In genomic region chr2:71160307-71160861, GRCm38 (mm10) we compare ENCODE assay signal across 10 mouse cellular contexts. TPM values are rescaled to one million over a fixed set of nuclear protein-coding genes. Genes with fewer than 3 reads are reported as not detected.
DNase-seq lines count a peak whose midpoint lies in the region; ATAC-seq and TF ChIP-seq lines count a peak whose summit lies in the region.
"Had no signal": no experiment of that assay in that cellular context is flagged by ENCODE, and none has a peak within 500 bp of the region (broad histone marks: within the 10 kb centered on the region; RNA-seq: fewer than 3 reads in every experiment).

No protein-coding gene starts in this region.

- no peak for DNase-seq in heart, adult 8-10 months (ENCODE audit: low spot score)
- DNase-seq in thymus, postnatal 0 days (ENCODE audit: low spot score): peak; percentile 33
- no peak for DNase-seq in thymus, postnatal 10 days (ENCODE audit: low spot score in 2 of 2)
- peak; percentile 24 to 35 for DNase-seq in layer of hippocampus, postnatal 14 days (ENCODE audit: low spot score in 2 of 2)
- DNase-seq in telencephalon, adult 2 months (ENCODE audit: low read depth, low spot score): peak; percentile 17
- DNase-seq in stomach, postnatal 0 days (ENCODE audit: low spot score): no peak
- DNase-seq: adrenal gland, postnatal 10 days; gastrocnemius, postnatal 25 days had no signal

- no peaks in the 10 kb centered on the region for H3K4me1 ChIP-seq in heart, embryonic 16.5 days (ENCODE audit: control insufficient read depth, insufficient read depth, low read length)
- no peaks in the 10 kb centered on the region for H3K4me1 ChIP-seq in stomach, postnatal 0 days (replicated peaks; ENCODE audit: control insufficient read depth, insufficient read depth)

- H3K4me2 ChIP-seq in heart, embryonic 16.5 days (ENCODE audit: low read depth, low read length): peak overlapping the region; percentile 36
- H3K4me2 ChIP-seq in stomach, postnatal 0 days (replicated peaks; ENCODE audit: low read depth): no peak overlapping the region

- no peaks in the 10 kb centered on the region for H3K27me3 ChIP-seq in heart, embryonic 16.5 days (ENCODE audit: control insufficient read depth, insufficient read depth, low read length)
- no peaks in the 10 kb centered on the region for H3K27me3 ChIP-seq in stomach, postnatal 0 days (ENCODE audit: control insufficient read depth, insufficient read depth, low read length)

- H3K4me3 ChIP-seq in heart, embryonic 16.5 days (ENCODE audit: low read length): no peak overlapping the region
- no peak overlapping the region for H3K4me3 ChIP-seq in stomach, postnatal 0 days (ENCODE audit: low read depth, low read length)

- H3K9ac ChIP-seq in heart, embryonic 16.5 days (ENCODE audit: low read length): no peak overlapping the region
- no peak overlapping the region for H3K9ac ChIP-seq in stomach, postnatal 0 days (ENCODE audit: low read length)

- no peaks in the 10 kb centered on the region for H3K36me3 ChIP-seq in heart, embryonic 16.5 days (ENCODE audit: control insufficient read depth, insufficient read depth)
- H3K36me3 ChIP-seq in stomach, postnatal 0 days (ENCODE audit: control insufficient read depth, insufficient read depth, low read length): no peaks in the 10 kb centered on the region

- H3K9me3 ChIP-seq in heart, embryonic 16.5 days (replicated peaks; ENCODE audit: control insufficient read depth, low read length): no peaks in the 10 kb centered on the region
- H3K9me3 ChIP-seq in stomach, postnatal 0 days (ENCODE audit: control insufficient read depth, low read length): no peaks in the 10 kb centered on the region

- TF ChIP-seq EP300 in stomach, postnatal 0 days (optimal IDR thresholded peaks at IDR 0.05): no peak

- WGBS in heart, embryonic 16.5 days: 34% methylated on average over 11 of the region's 11 CpGs
- WGBS in stomach, postnatal 0 days: 66% methylated on average over 11 of the region's 11 CpGs

- no peak; the same call in 1 of the 2 replicates for ATAC-seq in heart, embryonic 16.5 days (replicated peaks; ENCODE audit: extremely low read depth, insufficient read depth, low FRiP score)
- no peak for ATAC-seq in stomach, postnatal 0 days (ENCODE audit: low FRiP score, low TSS enrichment)
- ATAC-seq in activated CD4-positive, CD25-positive, alpha-beta regulatory T cell, adult 4 months: no peak

- TF ChIP-seq CTCF in stomach, postnatal 0 days (IDR thresholded peaks at IDR 0.05; ENCODE audit: low read depth): no peak

- H3K27ac ChIP-seq in heart, embryonic 16.5 days (ENCODE audit: low read length): no peak overlapping the region
- no peak overlapping the region for H3K27ac ChIP-seq in stomach, postnatal 0 days (replicated peaks)

RNA-seq across cellular contexts. Expression of gene Cybrd1, which starts 42.7 kb away (rescaled TPM):
- polyA plus RNA-seq in heart, embryonic 16.5 days (2015; fragmentation: Nextera tagmentation; extraction: Ambion mirVana): 1.4 and 1.5 TPM in 2 replicates
- total RNA-seq in heart, adult 8-10 months (2022): 1 to 10 TPM; 1.4 to 3.9 (median 1.6) TPM
- 1.3 and 1.4 TPM in 2 replicates for polyA plus RNA-seq in thymus, postnatal 0 days (2015; fragmentation: Nextera tagmentation; extraction: Ambion mirVana)
- 10 to 100 TPM in 1 of 2 experiments, 1 to 10 TPM in 1; 10.0 to 10.3 TPM for total RNA-seq in layer of hippocampus, postnatal 14 days (2021)
- 10.2 and 13.0 TPM in 2 replicates for polyA plus RNA-seq in stomach, postnatal 0 days (2015; fragmentation: Nextera tagmentation; extraction: Ambion mirVana)
- polyA plus RNA-seq in activated CD4-positive, CD25-positive, alpha-beta regulatory T cell, adult 4 months (2017; shearing (Covaris generic)): under 1 TPM; 0.12 to 0.22 TPM

RNA-seq across cellular contexts. Expression of gene Dync1i2, which starts 51.1 kb away (rescaled TPM):
- polyA plus RNA-seq in heart, embryonic 16.5 days (2015; fragmentation: Nextera tagmentation; extraction: Ambion mirVana): 55.6 and 64.1 TPM in 2 replicates
- 10 to 100 TPM; 53.5 to 61.3 (median 59.5) TPM for total RNA-seq in heart, adult 8-10 months (2022)
- 75.2 and 76.4 TPM in 2 replicates for polyA plus RNA-seq in thymus, postnatal 0 days (2015; fragmentation: Nextera tagmentation; extraction: Ambion mirVana)
- 100 to 1,000 TPM; 143 to 146 TPM for total RNA-seq in layer of hippocampus, postnatal 14 days (2021)
- polyA plus RNA-seq in stomach, postnatal 0 days (2015; fragmentation: Nextera tagmentation; extraction: Ambion mirVana): 55.5 and 59.2 TPM in 2 replicates
- 10 to 100 TPM; 85.6 to 89.5 TPM for polyA plus RNA-seq in activated CD4-positive, CD25-positive, alpha-beta regulatory T cell, adult 4 months (2017; shearing (Covaris generic))

Comparison
In these comparisons a context has a peak if more than half of its experiments do, and no peak if none do; other contexts are left out.
1. DNase-seq: peak in thymus, postnatal 0 days (single experiment), layer of hippocampus, postnatal 14 days (2 of 2) and telencephalon, adult 2 months (single experiment); none in heart, adult 8-10 months (single experiment), thymus, postnatal 10 days (0 of 2) and stomach, postnatal 0 days (single experiment).